Comparison of ENCODE assay signal across 9 mouse cellular contexts in the genomic region with DNA sequence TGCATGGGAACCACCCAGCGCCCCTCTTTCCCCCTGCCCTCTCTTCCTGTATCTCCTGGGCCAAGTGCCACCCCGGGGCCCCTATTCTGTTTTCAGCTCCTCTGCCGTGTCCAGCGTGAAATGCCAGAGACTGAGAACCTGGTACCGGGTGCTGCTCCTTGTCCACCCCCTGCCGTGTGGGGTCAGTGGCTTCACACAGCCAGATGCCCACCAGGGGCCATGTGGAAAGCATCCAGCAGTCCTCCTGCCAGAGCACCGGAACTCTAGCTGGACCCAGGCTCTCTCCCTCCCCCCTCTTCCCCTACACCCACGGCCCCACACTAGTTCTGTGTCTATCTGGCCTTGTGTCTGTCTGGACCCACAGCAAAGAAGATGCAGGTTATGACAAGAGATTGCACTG.
A peak's percentile ranks its signal among the peaks of the same experiment; 100 is the strongest.
DNase-seq lines count a peak whose midpoint lies in the region; ATAC-seq and TF ChIP-seq lines count a peak whose summit lies in the region.
"Had no signal": no experiment of that assay in that cellular context is flagged by ENCODE, and none has a peak within 500 bp of the region (broad histone marks: within the 10 kb centered on the region; RNA-seq: fewer than 3 reads in every experiment).

No protein-coding gene starts in this region.

- DNase-seq in liver, embryonic 11.5 days (ENCODE audit: low spot score): no peak
- no peak for DNase-seq in liver
- DNase-seq in limb, embryonic 10.5 days (ENCODE audit: low spot score): peak; percentile 49
- DNase-seq in spleen, postnatal 14 days (ENCODE audit: low spot score in 2 of 2): no peak
- DNase-seq in thymus, adult 18-20 months: no peak
- DNase-seq in spleen, adult 18-20 months: no peak

- ATAC-seq in liver, embryonic 11.5 days (replicated peaks; ENCODE audit: low FRiP score): no peak
- no peak for ATAC-seq in forebrain, embryonic 15.5 days (replicated peaks)

- H3K27me3 ChIP-seq in liver, embryonic 11.5 days (replicated peaks; ENCODE audit: control insufficient read depth, insufficient read depth, low read length): no peaks in the 10 kb centered on the region
- H3K27me3 ChIP-seq in forebrain, embryonic 15.5 days: no peaks in the 10 kb centered on the region
- no peaks in the 10 kb centered on the region for H3K27me3 ChIP-seq in limb, embryonic 10.5 days (ENCODE audit: low read depth, poor library complexity, severe bottlenecking)
- H3K27me3 ChIP-seq: neural tube, embryonic 12.5 days had no signal

- no peak overlapping the region for H3K4me3 ChIP-seq in liver, embryonic 11.5 days (ENCODE audit: low read depth, low read length)
- H3K4me3 ChIP-seq in forebrain, embryonic 15.5 days: no peak overlapping the region
- H3K4me3 ChIP-seq in limb, embryonic 10.5 days: no peak overlapping the region
- no peak overlapping the region for H3K4me3 ChIP-seq in olfactory bulb, adult 2 months (ENCODE audit: insufficient read depth, low read depth, low read length)
- H3K4me3 ChIP-seq: neural tube, embryonic 12.5 days had no signal

- H3K9me3 ChIP-seq in liver, embryonic 11.5 days (ENCODE audit: control insufficient read depth, low read length): no peaks in the 10 kb centered on the region
- H3K9me3 ChIP-seq in forebrain, embryonic 15.5 days: no peaks in the 10 kb centered on the region
- no peaks in the 10 kb centered on the region for H3K9me3 ChIP-seq in limb, embryonic 10.5 days (replicated peaks)
- H3K9me3 ChIP-seq: neural tube, embryonic 12.5 days had no signal

- no peak for TF ChIP-seq CTCF in olfactory bulb, adult 2 months (IDR thresholded peaks at IDR 0.05; ENCODE audit: insufficient read depth, low read depth, low read length)

- H3K9ac ChIP-seq in liver, embryonic 11.5 days (ENCODE audit: low read depth, low read length): no peak overlapping the region
- H3K9ac ChIP-seq in forebrain, embryonic 15.5 days (replicated peaks): no peak overlapping the region
- H3K9ac ChIP-seq: neural tube, embryonic 12.5 days had no signal

- no peak for TF ChIP-seq POLR2A in olfactory bulb, adult 2 months (IDR thresholded peaks at IDR 0.05; ENCODE audit: insufficient read depth, low read depth, low read length)

- H3K4me2 ChIP-seq in liver, embryonic 11.5 days: no peak overlapping the region
- no peak overlapping the region for H3K4me2 ChIP-seq in forebrain, embryonic 15.5 days (replicated peaks)
- H3K4me2 ChIP-seq: neural tube, embryonic 12.5 days had no signal

- H3K27ac ChIP-seq in liver, embryonic 11.5 days (ENCODE audit: low read depth, low read length): peak overlapping the region; percentile 9; the same call in 1 of the 2 replicates
- H3K27ac ChIP-seq in forebrain, embryonic 15.5 days (replicated peaks): peak overlapping the region; percentile 41
- peak overlapping the region; percentile 66 for H3K27ac ChIP-seq in limb, embryonic 10.5 days
- peak overlapping the region; percentile 38; the same call in 1 of the 2 replicates for H3K27ac ChIP-seq in olfactory bulb, adult 2 months (ENCODE audit: insufficient read depth, low read depth, low read length)
- H3K27ac ChIP-seq: neural tube, embryonic 12.5 days had no signal

- 56% methylated on average over 8 of the region's 8 CpGs for WGBS in liver, embryonic 11.5 days
- 49% methylated on average over 8 of the region's 8 CpGs for WGBS in forebrain, embryonic 15.5 days
- 46% methylated on average over 8 of the region's 8 CpGs for WGBS in limb, embryonic 10.5 days
- 31% methylated on average over 8 of the region's 8 CpGs for WGBS in olfactory bulb, adult 2 months

- H3K4me1 ChIP-seq in liver, embryonic 11.5 days (replicated peaks; ENCODE audit: control insufficient read depth, insufficient read depth, low read length): peaks cover 19% of the 10 kb centered on the region
- peaks cover 30% of the 10 kb centered on the region for H3K4me1 ChIP-seq in forebrain, embryonic 15.5 days
- peaks cover 33% of the 10 kb centered on the region for H3K4me1 ChIP-seq in limb, embryonic 10.5 days
- H3K4me1 ChIP-seq in olfactory bulb, adult 2 months (ENCODE audit: control insufficient read depth, insufficient read depth, low read length): peaks cover 30% of the 10 kb centered on the region

- H3K36me3 ChIP-seq in liver, embryonic 11.5 days (ENCODE audit: control insufficient read depth, insufficient read depth, low read length): peaks cover 19% of the 10 kb centered on the region; the same call in 1 of the 2 replicates
- peaks cover 46% of the 10 kb centered on the region for H3K36me3 ChIP-seq in forebrain, embryonic 15.5 days
- peaks cover 57% of the 10 kb centered on the region for H3K36me3 ChIP-seq in limb, embryonic 10.5 days

Comparison
In these comparisons a context has a peak if more than half of its experiments do, and no peak if none do; other contexts are left out.
1. H3K27ac ChIP-seq: peak in every context shown above with its lines; median percentile 66 in limb, embryonic 10.5 days; 41 in forebrain, embryonic 15.5 days; 38 in olfactory bulb, adult 2 months; 9 in liver, embryonic 11.5 days.